Mouse (Mus musculus) Muller cell, postnatal 12 days (primary cell): ENCODE measurements around the gene Mvb12b.

Source experiments
- DNase-seq: peaks from one replicate; pipeline ENCODE4 v3.0.0-alpha.2; 2015; ENCODE audit errors: inconsistent ontology term

Gene Mvb12b

GRCm38 (mm10) chr2:33853011-33853976 is 34.5 kb downstream of the Mvb12b start:
- DNase-seq = no peak

- DNase-seq = no peak
Measured at GRCm38 (mm10) chr2:33847196-33847834, 40.4 kb downstream of the Mvb12b start.

GRCm38 (mm10) chr2:33846635-33847034 is 41.1 kb downstream of the Mvb12b start:
- DNase-seq = no peak

GRCm38 (mm10) chr2:33843642-33844041 is 44.1 kb downstream of the Mvb12b start:
- DNase-seq = no peak

- DNase-seq = no peak
Measured at GRCm38 (mm10) chr2:33842983-33843577, 44.7 kb downstream of the Mvb12b start.

- DNase-seq = no peak
Measured at GRCm38 (mm10) chr2:33841980-33842379, 45.8 kb downstream of the Mvb12b start.

- DNase-seq = no peak
Measured at GRCm38 (mm10) chr2:33840483-33840882, 47.3 kb downstream of the Mvb12b start.

GRCm38 (mm10) chr2:33839252-33839651 is 48.5 kb downstream of the Mvb12b start:
- DNase-seq = no peak

- no peak for DNase-seq
Measured at GRCm38 (mm10) chr2:33837297-33837696, 50.4 kb downstream of the Mvb12b start.

- DNase-seq = no peak
Measured at GRCm38 (mm10) chr2:33836660-33837213, 51.0 kb downstream of the Mvb12b start.

- no peak for DNase-seq
Measured at GRCm38 (mm10) chr2:33835038-33835437, 52.7 kb downstream of the Mvb12b start.

- no peak for DNase-seq
Measured at GRCm38 (mm10) chr2:33833902-33834301, 53.8 kb downstream of the Mvb12b start.

- DNase-seq = no peak
Measured at GRCm38 (mm10) chr2:33829870-33830269, 57.9 kb downstream of the Mvb12b start.

- no peak for DNase-seq
Measured at GRCm38 (mm10) chr2:33826777-33827176, 61.0 kb downstream of the Mvb12b start.

- DNase-seq = no peak
Measured at GRCm38 (mm10) chr2:33824935-33825514, 62.7 kb downstream of the Mvb12b start.

- DNase-seq = peak; percentile 86
Measured at GRCm38 (mm10) chr2:33821677-33822607, 65.8 kb downstream of the Mvb12b start.

- no peak for DNase-seq
Measured at GRCm38 (mm10) chr2:33820450-33820849, 67.3 kb downstream of the Mvb12b start.

GRCm38 (mm10) chr2:33820037-33820436 is 67.7 kb downstream of the Mvb12b start:
- no peak for DNase-seq

GRCm38 (mm10) chr2:33818385-33818784 is 69.4 kb downstream of the Mvb12b start:
- no peak for DNase-seq

- DNase-seq = no peak
Measured at GRCm38 (mm10) chr2:33817663-33818346, 69.9 kb downstream of the Mvb12b start.
